In the genomic region with DNA sequence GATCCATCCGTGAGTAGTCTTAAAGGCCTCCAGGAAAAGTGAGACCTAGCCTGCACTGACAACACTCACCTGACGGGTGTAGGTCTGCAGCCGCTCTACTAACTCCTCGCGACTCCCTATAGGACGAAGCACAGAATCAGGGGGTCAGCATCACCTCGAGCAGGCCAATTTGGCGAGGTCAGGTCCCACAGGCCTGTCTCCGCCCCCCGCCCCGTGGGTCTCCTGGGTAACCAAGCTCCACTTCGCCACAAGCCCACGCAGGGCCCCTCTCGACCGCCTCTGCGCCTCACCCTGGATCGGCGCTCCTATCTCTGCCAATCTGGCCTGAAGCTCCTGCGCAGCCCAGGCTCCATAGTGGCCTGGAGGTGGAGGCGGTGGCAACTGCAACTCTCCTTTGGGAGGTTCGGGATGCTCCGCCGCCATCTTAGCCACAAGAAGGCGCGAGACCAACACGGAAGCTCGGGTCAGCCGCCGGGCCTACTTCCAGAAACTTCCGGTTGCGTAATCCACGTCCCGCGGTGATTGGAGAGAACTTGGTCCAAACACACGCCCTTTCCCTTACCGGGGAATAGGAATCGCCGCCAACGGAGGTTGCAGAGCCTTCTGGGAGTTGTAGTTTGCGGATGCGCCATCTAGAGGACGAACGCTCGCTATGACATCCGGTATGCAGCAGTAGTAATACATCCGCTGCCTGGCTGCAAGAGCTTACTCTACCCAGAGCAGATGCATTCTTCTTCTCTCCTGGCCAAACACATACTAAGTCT, we compare ENCODE assay signal across 8 mouse cellular contexts. TPM values are rescaled to one million over a fixed set of nuclear protein-coding genes. Genes with fewer than 3 reads are reported as not detected.
DNase-seq lines count a peak whose midpoint lies in the region; ATAC-seq and TF ChIP-seq lines count a peak whose summit lies in the region.

A gene (minus strand): TSS at position 484 of the 764 bp plus-strand sequence.

- WGBS in forebrain, embryonic 12.5 days = under 1% methylated on average over 46 of the region's 46 CpGs
- under 1% methylated on average over 46 of the region's 46 CpGs for WGBS in heart, postnatal 0 days
- WGBS in liver, embryonic 16.5 days (ENCODE audit: insufficient replicate concordance) = under 1% methylated on average over 46 of the region's 46 CpGs
- WGBS in neural tube, embryonic 13.5 days = under 1% methylated on average over 46 of the region's 46 CpGs

- H3K36me3 ChIP-seq in E14TG2a.4 (ENCODE audit: insufficient read depth, low read length) = peaks cover 41% of the 10 kb centered on the region
- peaks cover 29% of the 10 kb centered on the region for H3K36me3 ChIP-seq in forebrain, embryonic 12.5 days (replicated peaks)
- peaks cover 36% of the 10 kb centered on the region for H3K36me3 ChIP-seq in heart, postnatal 0 days (replicated peaks; ENCODE audit: control insufficient read depth, insufficient read depth, low read length)
- H3K36me3 ChIP-seq in liver, embryonic 16.5 days (ENCODE audit: control insufficient read depth, insufficient read depth) = peaks cover 25% of the 10 kb centered on the region
- H3K36me3 ChIP-seq in neural tube, embryonic 13.5 days = peaks cover 38% of the 10 kb centered on the region
- H3K36me3 ChIP-seq in testis, adult 2 months (ENCODE audit: control insufficient read depth, insufficient read depth, low read length) = peaks cover 4% of the 10 kb centered on the region

- H3K4me3 ChIP-seq in E14TG2a.4 (replicated peaks; ENCODE audit: low read length) = peak within 1 kb of the TSS; percentile 97
- H3K4me3 ChIP-seq in forebrain, embryonic 12.5 days (replicated peaks) = peak within 1 kb of the TSS; percentile 80
- H3K4me3 ChIP-seq in heart, postnatal 0 days (ENCODE audit: low read depth, low read length) = peak within 1 kb of the TSS; percentile 91
- peak within 1 kb of the TSS; percentile 98 for H3K4me3 ChIP-seq in liver, embryonic 16.5 days (ENCODE audit: low read depth, low read length)
- H3K4me3 ChIP-seq in neural tube, embryonic 13.5 days = peak within 1 kb of the TSS; percentile 93
- H3K4me3 ChIP-seq in testis, adult 2 months (ENCODE audit: control insufficient read depth, low read depth, low read length) = peak within 1 kb of the TSS; percentile 99

- H3K9ac ChIP-seq in forebrain, embryonic 12.5 days = peak within 1 kb of the TSS; percentile 81
- peak within 1 kb of the TSS; percentile 73 for H3K9ac ChIP-seq in heart, postnatal 0 days (replicated peaks; ENCODE audit: low read depth, low read length)
- peak within 1 kb of the TSS; percentile 93 for H3K9ac ChIP-seq in liver, embryonic 16.5 days (ENCODE audit: low read depth, low read length)
- H3K9ac ChIP-seq in neural tube, embryonic 13.5 days = peak within 1 kb of the TSS; percentile 92

- peaks cover 13% of the 10 kb centered on the region; the same call in 1 of the 2 replicates for H3K27me3 ChIP-seq in E14TG2a.4 (ENCODE audit: insufficient read depth, low read length)
- no peaks in the 10 kb centered on the region for H3K27me3 ChIP-seq in forebrain, embryonic 12.5 days
- no peaks in the 10 kb centered on the region for H3K27me3 ChIP-seq in heart, postnatal 0 days (ENCODE audit: control insufficient read depth, insufficient read depth, low read length)
- H3K27me3 ChIP-seq in liver, embryonic 16.5 days (ENCODE audit: control insufficient read depth, insufficient read depth, low read depth, low read length) = peaks cover 16% of the 10 kb centered on the region
- H3K27me3 ChIP-seq in neural tube, embryonic 13.5 days = no peaks in the 10 kb centered on the region
- no peaks in the 10 kb centered on the region; the same call in none of the 2 replicates for H3K27me3 ChIP-seq in testis, adult 2 months (ENCODE audit: control insufficient read depth, insufficient read depth, low read length)

- ATAC-seq in forebrain, embryonic 12.5 days (ENCODE audit: low FRiP score) = peak; percentile 95
- peak; percentile 96 for ATAC-seq in heart, postnatal 0 days (ENCODE audit: insufficient read depth, low read depth)
- peak; percentile 97 for ATAC-seq in liver, embryonic 16.5 days (ENCODE audit: low read depth)
- peak; percentile 94 for ATAC-seq in neural tube, embryonic 13.5 days (ENCODE audit: low read depth)

- peak; percentile 100 for DNase-seq in c-Kit-positive CD71-positive TER-119-positive erythroid progenitor cells, embryonic 14.5 days (ENCODE audit: low spot score)
- DNase-seq in heart, postnatal 0 days (ENCODE audit: low spot score) = peak; percentile 100
- DNase-seq in kidney, postnatal 4 days = peak; percentile 97 to 98

- H3K27ac ChIP-seq in forebrain, embryonic 12.5 days = peak within 1 kb of the TSS; percentile 91
- H3K27ac ChIP-seq in heart, postnatal 0 days (ENCODE audit: low read depth) = peak within 1 kb of the TSS; percentile 89
- H3K27ac ChIP-seq in liver, embryonic 16.5 days (ENCODE audit: low read length) = peak within 1 kb of the TSS; percentile 80
- H3K27ac ChIP-seq in neural tube, embryonic 13.5 days (replicated peaks) = peak within 1 kb of the TSS; percentile 92
- peak within 1 kb of the TSS; percentile 98 for H3K27ac ChIP-seq in testis, adult 2 months (ENCODE audit: control insufficient read depth, insufficient read depth, low read depth, low read length)

- TF ChIP-seq CTCF in E14TG2a.4 (conservative IDR thresholded peaks at IDR 0.05; ENCODE audit: low read length) = peak; percentile 65
- TF ChIP-seq CTCF in heart, postnatal 0 days (IDR thresholded peaks at IDR 0.05; ENCODE audit: low read depth) = peak; percentile 76
- peak; percentile 71; the same call in 1 of the 2 replicates for TF ChIP-seq CTCF in testis, adult 2 months (IDR thresholded peaks at IDR 0.05; ENCODE audit: control insufficient read depth, insufficient read depth, insufficient replicate concordance, low read depth, low read length)

- H3K4me1 ChIP-seq in E14TG2a.4 (replicated peaks; ENCODE audit: low read depth, low read length) = peaks cover 61% of the 10 kb centered on the region
- H3K4me1 ChIP-seq in forebrain, embryonic 12.5 days = peaks cover 44% of the 10 kb centered on the region
- peaks cover 30% of the 10 kb centered on the region for H3K4me1 ChIP-seq in heart, postnatal 0 days (ENCODE audit: control insufficient read depth, insufficient read depth)
- H3K4me1 ChIP-seq in liver, embryonic 16.5 days (ENCODE audit: control insufficient read depth, low read depth, low read length) = peaks cover 18% of the 10 kb centered on the region
- H3K4me1 ChIP-seq in neural tube, embryonic 13.5 days (replicated peaks) = peaks cover 55% of the 10 kb centered on the region
- H3K4me1 ChIP-seq in testis, adult 2 months (ENCODE audit: control insufficient read depth, insufficient read depth, low read length) = peaks cover 17% of the 10 kb centered on the region

- peak; percentile 59; the same call in 1 of the 2 replicates for TF ChIP-seq EP300 in heart, postnatal 0 days (IDR thresholded peaks at IDR 0.05; ENCODE audit: low read depth)

- peak; percentile 85 for TF ChIP-seq POLR2A in testis, adult 2 months (IDR thresholded peaks at IDR 0.05; ENCODE audit: control insufficient read depth, low read depth, low read length)

- peak within 1 kb of the TSS; percentile 78 for H3K4me2 ChIP-seq in forebrain, embryonic 12.5 days
- H3K4me2 ChIP-seq in heart, postnatal 0 days (ENCODE audit: low read depth, low read length) = peak within 1 kb of the TSS; percentile 90
- peak within 1 kb of the TSS; percentile 90 for H3K4me2 ChIP-seq in liver, embryonic 16.5 days (ENCODE audit: low read depth, low read length)
- peak within 1 kb of the TSS; percentile 92 for H3K4me2 ChIP-seq in neural tube, embryonic 13.5 days

- no peaks in the 10 kb centered on the region for H3K9me3 ChIP-seq in E14TG2a.4 (ENCODE audit: low read length)
- no peaks in the 10 kb centered on the region for H3K9me3 ChIP-seq in forebrain, embryonic 12.5 days
- no peaks in the 10 kb centered on the region for H3K9me3 ChIP-seq in heart, postnatal 0 days (replicated peaks; ENCODE audit: control insufficient read depth, low read length)
- no peaks in the 10 kb centered on the region for H3K9me3 ChIP-seq in liver, embryonic 16.5 days (replicated peaks; ENCODE audit: control insufficient read depth, low read length)
- no peaks in the 10 kb centered on the region for H3K9me3 ChIP-seq in neural tube, embryonic 13.5 days

RNA-seq across cellular contexts. Expression of the gene that starts here (rescaled TPM):
- polyA plus RNA-seq in forebrain, embryonic 12.5 days (2016; fragmentation: Nextera tagmentation; extraction: Ambion mirVana) = 415 and 417 TPM in 2 replicates
- 132 and 175 TPM in 2 replicates for total RNA-seq in heart, postnatal 0 days (2014; rRNA removed; ENCODE audit: low replicate concordance)
- 158 and 159 TPM in 2 replicates for polyA plus RNA-seq in heart, postnatal 0 days (2015; fragmentation: Nextera tagmentation; extraction: Ambion mirVana)
- polyA plus RNA-seq in liver, embryonic 16.5 days (2015; fragmentation: Nextera tagmentation; extraction: Ambion mirVana) = 103 TPM in 2 replicates
- polyA plus RNA-seq in neural tube, embryonic 13.5 days (2015; fragmentation: Nextera tagmentation; extraction: Ambion mirVana) = 344 and 351 TPM in 2 replicates
- polyA plus RNA-seq in testis, adult 2 months (2012; rRNA removed) = 92.2 and 93.4 TPM in 2 replicates

Comparison
In these comparisons a context has a peak if more than half of its experiments do, and no peak if none do; other contexts are left out.
1. Peak in every context shown above with its lines: DNase-seq, ATAC-seq, H3K4me3 ChIP-seq and H3K27ac ChIP-seq.